Mouse (Mus musculus) CH12.LX (cell line): ENCODE results near the gene Ccdc88b. TPM values are rescaled to one million over a fixed set of nuclear protein-coding genes. Genes with fewer than 3 reads are reported as not detected.
A peak's percentile ranks its signal among the peaks of the same experiment; 100 is the strongest.

Experiments used
- DNase-seq: peaks from one replicate; pipeline ENCODE4 v3.0.0-alpha.2; 2013; ENCODE audit errors: extremely low read depth
- H3K27ac ChIP-seq: 2 replicates; pipeline ENCODE4 v1.5.1; 2012; ENCODE audit warnings: low read depth, mild to moderate bottlenecking, control low read depth, moderate library complexity; ENCODE audit not compliant: insufficient read depth
- H3K27me3 ChIP-seq: replicated peaks from 2 replicates; pipeline ENCODE3; 2012; ENCODE audit warnings: inconsistent platforms
- H3K36me3 ChIP-seq, 2 experiments: replicated peaks in 1 of 2; 2 replicates each; pipeline versions ENCODE3 to v1.6.1; 2012; ENCODE audit warnings: inconsistent platforms in 1 of 2, low read length in 1 of 2, mild to moderate bottlenecking in 1 of 2, mixed read lengths in 1 of 2, moderate library complexity in 1 of 2; ENCODE audit not compliant: control insufficient read depth in 1 of 2, insufficient read depth in 1 of 2
- H3K4me1 ChIP-seq, 2 experiments: 2 replicates each; pipeline ENCODE4 v1.6.1; 2012; ENCODE audit warnings: inconsistent platforms in 1 of 2, moderate library complexity in 1 of 2; ENCODE audit not compliant: insufficient read depth in 2 of 2, control insufficient read depth in 1 of 2
- H3K4me2 ChIP-seq: 2 replicates; pipeline ENCODE4 v1.6.1; 2012; ENCODE audit warnings: low read depth, mild to moderate bottlenecking, control low read depth; ENCODE audit not compliant: poor library complexity, insufficient read depth, severe bottlenecking
- H3K4me3 ChIP-seq, 3 experiments: fragments of 150-350 bp in 1 of 3; sonication (generic) in 1 of 3; replicated peaks in 1 of 3; 2 replicates each; pipeline versions ENCODE3 to v1.5.1; 2011 to 2012; ENCODE audit warnings: low read depth in 2 of 3, low read length in 2 of 3, mild to moderate bottlenecking in 2 of 3, moderate library complexity in 2 of 3, control low read depth in 1 of 3, improper control_type of control experiment in 1 of 3, inconsistent platforms in 1 of 3, mixed read lengths in 1 of 3; ENCODE audit not compliant: poor library complexity in 1 of 3
- H3K79me2 ChIP-seq: replicated peaks from 2 replicates; pipeline ENCODE4 v1.6.1; 2012; ENCODE audit warnings: mild to moderate bottlenecking, moderate library complexity; ENCODE audit not compliant: control insufficient read depth, poor library complexity, insufficient read depth, severe bottlenecking; ENCODE audit errors: extremely low read depth
- H3K9ac ChIP-seq: 2 replicates; pipeline ENCODE4 v1.6.1; 2012; ENCODE audit warnings: low read depth, mild to moderate bottlenecking, control low read depth, moderate library complexity; ENCODE audit not compliant: insufficient read depth
- H3K9me3 ChIP-seq: replicated peaks from 2 replicates; pipeline ENCODE3; 2012; ENCODE audit warnings: low read length, inconsistent platforms, mixed read lengths
- BHLHE40 ChIP-seq: IDR thresholded peaks from 2 replicates; pipeline ENCODE4 v1.6.1; 2011; ENCODE audit warnings: mild to moderate bottlenecking, low read depth, low read length, improper control_type of control experiment
- CHD1 ChIP-seq: IDR thresholded peaks from 2 replicates; pipeline ENCODE4 v1.6.1; 2012; ENCODE audit warnings: low read depth, low read length, improper control_type of control experiment, inconsistent platforms
- CHD2 ChIP-seq: IDR thresholded peaks from 2 replicates; pipeline ENCODE4 v1.6.1; 2011; ENCODE audit warnings: low read length, improper control_type of control experiment
- CTCF ChIP-seq, 2 experiments: IDR thresholded peaks in 1 of 2; conservative IDR thresholded peaks in 1 of 2; 2 replicates each; pipeline ENCODE4 v1.5.1; 2011 to 2012; ENCODE audit warnings: low read depth in 2 of 2, low read length in 2 of 2, improper control_type of control experiment in 1 of 2, inconsistent platforms in 1 of 2, mild to moderate bottlenecking in 1 of 2, moderate library complexity in 1 of 2
- GABPA ChIP-seq: IDR thresholded peaks from 2 replicates; pipeline ENCODE4 v1.6.1; 2012; ENCODE audit warnings: low read depth, low read length, improper control_type of control experiment, inconsistent platforms; ENCODE audit not compliant: insufficient replicate concordance
- HCFC1 ChIP-seq: IDR thresholded peaks from 2 replicates; pipeline ENCODE4 v1.6.1; 2012; ENCODE audit warnings: low read depth, mild to moderate bottlenecking, inconsistent platforms, low read length, improper control_type of control experiment
- IRF4 ChIP-seq: IDR thresholded peaks from 2 replicates; pipeline ENCODE4 v1.6.1; 2014; ENCODE audit warnings: low read depth, mild to moderate bottlenecking, inconsistent platforms, low read length, improper control_type of control experiment
- JUND ChIP-seq: conservative IDR thresholded peaks from 2 replicates; pipeline ENCODE4 v1.6.1; 2011; ENCODE audit warnings: low read depth, low read length, improper control_type of control experiment
- MAX ChIP-seq: IDR thresholded peaks from 2 replicates; pipeline ENCODE4 v1.6.1; 2011; ENCODE audit warnings: low read length, improper control_type of control experiment
- MEF2A ChIP-seq: IDR thresholded peaks from 2 replicates; pipeline ENCODE4 v1.6.1; 2014; ENCODE audit warnings: low read depth, mild to moderate bottlenecking, inconsistent platforms, low read length, improper control_type of control experiment, borderline replicate concordance
- MXI1 ChIP-seq: IDR thresholded peaks from 2 replicates; pipeline ENCODE4 v1.6.1; 2011; ENCODE audit warnings: mild to moderate bottlenecking, low read depth, low read length, improper control_type of control experiment
- NELFE ChIP-seq: IDR thresholded peaks from 2 replicates; pipeline ENCODE4 v1.6.1; 2011; ENCODE audit warnings: low read depth, low read length, improper control_type of control experiment
- POLR2A ChIP-seq: IDR thresholded peaks from 2 replicates; pipeline ENCODE4 v1.6.1; 2011; ENCODE audit warnings: low read depth, mild to moderate bottlenecking, improper control_type of control experiment, low read length
- POLR2AphosphoS2 ChIP-seq: IDR thresholded peaks from 2 replicates; pipeline ENCODE4 v1.6.1; 2011; ENCODE audit warnings: low read depth, low read length, improper control_type of control experiment
- RAD21 ChIP-seq: IDR thresholded peaks from 2 replicates; pipeline ENCODE4 v1.6.1; 2011; ENCODE audit warnings: low read depth, mild to moderate bottlenecking, low read length, improper control_type of control experiment, moderate library complexity
- RCOR1 ChIP-seq: conservative IDR thresholded peaks from 2 replicates; pipeline ENCODE4 v1.6.1; 2012; ENCODE audit warnings: low read depth, mild to moderate bottlenecking, inconsistent platforms, low read length, improper control_type of control experiment
- SMC3 ChIP-seq: IDR thresholded peaks from 2 replicates; pipeline ENCODE4 v1.6.1; 2011; ENCODE audit warnings: low read depth, low read length, improper control_type of control experiment
- TBP ChIP-seq: conservative IDR thresholded peaks from 2 replicates; pipeline ENCODE4 v1.6.1; 2011; ENCODE audit warnings: low read depth, low read length, improper control_type of control experiment
- TCF12 ChIP-seq: IDR thresholded peaks from 2 replicates; pipeline ENCODE4 v1.6.1; 2014; ENCODE audit warnings: low read depth, mild to moderate bottlenecking, inconsistent platforms, low read length, improper control_type of control experiment
- UBTF ChIP-seq: IDR thresholded peaks from 2 replicates; pipeline ENCODE4 v1.6.1; 2012; ENCODE audit warnings: low read depth, mild to moderate bottlenecking, inconsistent platforms, low read length, improper control_type of control experiment, moderate library complexity
- USF2 ChIP-seq: conservative IDR thresholded peaks from 2 replicates; pipeline ENCODE4 v1.6.1; 2011; ENCODE audit warnings: low read depth, low read length, improper control_type of control experiment
- ZC3H11A ChIP-seq: IDR thresholded peaks from 2 replicates; pipeline ENCODE4 v1.6.1; 2012; ENCODE audit warnings: low read depth, mild to moderate bottlenecking, inconsistent platforms, low read length, improper control_type of control experiment
- ZKSCAN1 ChIP-seq: IDR thresholded peaks from 2 replicates; pipeline ENCODE4 v1.6.1; 2012; ENCODE audit warnings: low read depth, inconsistent platforms, low read length, improper control_type of control experiment, borderline replicate concordance
- dilution Hi-C: fragments of 300-500 bp; cut with MboI; formaldehyde crosslinking; loops from 2 replicates; pipeline ENCODE4 v1.14.3; 2020; ENCODE audit warnings: low sequenced_read_pairs; ENCODE audit not compliant: extremely low pct_unique_long_range_greater_than_20kb, extremely low pct_ligation_motif_present
- in situ Hi-C: fragments of 300-500 bp; cut with MboI; formaldehyde crosslinking; loops from 3 replicates; pipeline ENCODE4 v1.14.3; 2019; ENCODE audit warnings: low sequenced_read_pairs, low pct_ligation_motif_present, low pct_unique_long_range_greater_than_20kb, mixed read lengths
- polyA plus RNA-seq: library from polyadenylated mRNA; unstranded; fragments of >175 nt; gene quantifications from 2 replicates; pipeline ENCODE4 v1.2.1, GENCODE M21; 2012; ENCODE audit warnings: low read depth; ENCODE audit not compliant: insufficient read length
- total RNA-seq, 2 experiments: library from RNA; depleted of rRNA; stranded (reverse); fragments of 300-350 nt in 1 of 2; fragments of >200 nt in 1 of 2; gene quantifications; 2 replicates each; pipeline ENCODE4 v1.2.3; 2012 to 2014

Ccdc88b gene
- total and polyA plus RNA-seq, 3 experiments, result 20.5 to 76.4 (median 53.0) TPM

- H3K27ac ChIP-seq, result no peak overlapping the region
- TF ChIP-seq CTCF (conservative IDR thresholded peaks at IDR 0.05 in 1 of 2, IDR thresholded peaks at IDR 0.05 in 1 of 2; ENCODE audit: low read depth in 2 of 2, low read length in 2 of 2) (peak in 1 of 2 experiments; percentile 17; a peak in 1 of 4 replicates), CHD1 (no peak), HCFC1 (no peak), BHLHE40 (no peak), RAD21 (peak; percentile 12)
- H3K79me2 ChIP-seq, result peaks cover 17% of the 10 kb centered on the region
- no peak for DNase-seq
- peaks cover 70 to 73% of the 10 kb centered on the region in 2 experiments for H3K36me3 ChIP-seq
- in situ Hi-C loops, result no loop called here
- H3K9ac ChIP-seq, result no peak overlapping the region
- H3K4me1 ChIP-seq, result peaks cover 16 to 37% of the 10 kb centered on the region in 2 experiments
- H3K4me3 ChIP-seq, result no peak overlapping the region
- dilution Hi-C loops, result no loop called here
- no peaks in the 10 kb centered on the region for H3K9me3 ChIP-seq
- no peak overlapping the region for H3K4me2 ChIP-seq
- H3K27me3 ChIP-seq, result no peaks in the 10 kb centered on the region
These were observed 4.1 kb downstream of the Ccdc88b start for GRCm38 (mm10) chr19:6853903-6854302.

GRCm38 (mm10) chr19:6852393-6853305, 5.4 kb downstream of the Ccdc88b start:
- Histone ChIP-seq H3K27me3 (no peaks in the 10 kb centered on the region), H3K36me3 (peaks cover 82 to 86% of the 10 kb centered on the region in 2 experiments), H3K27ac (no peak overlapping the region), H3K79me2 (peaks cover 10% of the 10 kb centered on the region; the same call in 1 of the 2 replicates), H3K9me3 (no peaks in the 10 kb centered on the region), H3K4me3 (no peak overlapping the region), H3K4me1 (peaks cover 16 to 37% of the 10 kb centered on the region in 2 experiments), H3K4me2 (no peak overlapping the region), H3K9ac (no peak overlapping the region)
- DNase-seq, result no peak
- dilution Hi-C loops, result no loop called here
- in situ Hi-C loops, result no loop called here
- TF ChIP-seq POLR2AphosphoS2, result no peak
- no peak for TF ChIP-seq ZKSCAN1
- TF ChIP-seq UBTF, result no peak
- TF ChIP-seq ZC3H11A, result no peak
- TF ChIP-seq USF2, result no peak
- TF ChIP-seq JUND, result no peak
- TF ChIP-seq POLR2A, result no peak
- TF ChIP-seq RCOR1, result no peak
- no peak for TF ChIP-seq MEF2A
- no peak for TF ChIP-seq TBP
- TF ChIP-seq SMC3, result no peak
- no peak for TF ChIP-seq MAX
- TF ChIP-seq GABPA, result no peak
- no peak for TF ChIP-seq BHLHE40
- TF ChIP-seq CHD2, result no peak
- no peak for TF ChIP-seq TCF12
- no peak for TF ChIP-seq IRF4
- no peak for TF ChIP-seq HCFC1
- TF ChIP-seq NELFE, result no peak
- TF ChIP-seq MXI1, result no peak
- TF ChIP-seq, all 38 proteins: peak for 0
